Mouse (Mus musculus) layer of hippocampus, adult 8-10 months (tissue): Measurements from ENCODE around the gene Ncoa7. TPM values are rescaled to one million over a fixed set of nuclear protein-coding genes. Genes with fewer than 3 reads are reported as not detected.
A peak's percentile ranks its signal among the peaks of the same experiment; 100 is the strongest.

ENCODE experiments used
- DNase-seq, 2 experiments: peaks; one replicate each; pipeline ENCODE4 v3.0.0; 2022; ENCODE audit warnings: low spot score in 2 of 2
- total RNA-seq, 4 experiments: library from RNA; stranded (reverse); gene quantifications; 2 replicates each; pipeline ENCODE4 v1.2.4; 2022

Ncoa7 gene
- total RNA-seq, result 100 to 1,000 TPM in 2 of 4 experiments, 10 to 100 TPM in 2; 75.7 to 112 (median 99.1) TPM

DNA sequence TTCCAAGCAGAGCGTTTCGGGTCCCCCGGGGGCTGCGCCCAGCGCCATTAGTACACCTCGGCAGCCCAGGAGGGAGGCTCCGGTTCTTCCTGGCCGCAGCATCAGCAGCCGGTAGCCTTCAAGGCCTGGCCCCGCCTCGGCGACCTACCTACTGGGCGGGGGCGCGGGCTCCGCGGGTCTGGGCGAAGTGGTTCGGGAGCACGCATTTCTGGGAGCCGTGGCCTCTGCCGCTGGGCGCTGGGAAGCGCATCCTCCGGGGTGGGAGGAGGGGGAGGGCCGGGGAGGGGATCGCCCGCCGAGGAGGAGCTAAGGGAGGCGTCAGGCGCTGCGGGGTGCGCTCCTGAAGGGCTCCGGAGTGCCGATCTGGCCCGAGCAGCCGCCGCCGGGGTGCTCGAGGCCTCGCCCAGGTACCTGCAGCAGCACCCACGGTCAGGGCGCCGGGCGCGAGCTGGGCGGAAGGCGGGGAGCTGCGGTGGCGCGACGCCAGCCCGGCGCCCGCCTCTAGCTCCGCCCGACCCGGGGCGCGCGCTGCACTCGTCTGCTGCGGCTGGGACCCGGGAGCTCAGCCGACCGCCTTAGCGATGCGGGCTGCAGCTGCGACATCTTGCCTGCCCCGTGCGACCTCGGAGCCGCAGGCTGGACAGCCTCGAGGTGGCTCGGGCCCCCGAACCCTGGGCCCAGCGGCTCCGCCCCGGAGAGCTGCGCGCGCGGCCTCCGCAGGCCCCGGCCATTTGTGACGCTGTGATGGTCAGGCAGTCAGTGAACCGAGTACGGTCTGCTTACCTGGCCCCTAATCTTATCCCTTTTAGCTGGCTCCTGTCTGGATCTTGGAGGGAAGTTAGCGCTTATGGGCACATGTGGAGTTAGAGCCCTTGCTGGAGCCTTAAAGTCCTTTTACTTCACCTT, at the start of gene Ncoa7:
TSS of gene Ncoa7 (minus strand) at position 646 of the 906 bp plus-strand sequence.
- peak; percentile 52 to 72 for DNase-seq

DNA sequence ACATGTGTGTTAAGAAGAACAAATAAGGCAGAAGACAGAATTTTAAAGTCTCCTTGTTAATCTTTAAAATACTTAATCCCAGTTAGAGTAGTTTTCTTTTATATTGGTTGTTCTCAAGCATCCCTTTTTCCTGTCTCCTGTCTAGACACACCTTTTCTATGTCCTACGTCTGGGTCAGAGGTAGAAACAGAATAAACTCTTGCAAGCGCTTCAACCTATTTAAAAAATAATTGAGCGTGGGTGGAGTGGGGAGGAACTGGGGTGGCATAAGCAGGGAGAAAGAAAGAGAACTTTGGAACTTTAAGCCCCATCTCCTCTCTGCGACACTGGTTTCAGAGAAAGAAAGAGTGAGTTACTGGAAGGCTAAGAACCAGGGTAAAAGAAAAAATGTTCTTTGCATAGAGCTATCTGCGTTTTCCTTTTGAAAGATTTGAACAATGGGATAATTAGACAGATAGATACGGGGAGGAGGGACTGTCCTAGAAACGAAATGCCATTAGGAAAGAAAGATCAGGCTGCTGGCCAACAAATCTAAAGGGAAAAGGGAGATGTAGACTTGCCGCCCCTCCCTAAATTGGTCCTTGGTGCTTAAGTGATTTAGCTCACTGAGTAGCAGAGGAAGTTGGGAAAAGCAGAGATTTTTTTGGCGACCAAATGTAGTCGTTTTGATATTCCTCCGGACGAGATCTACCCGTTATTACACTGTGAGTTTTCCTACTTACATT, 42.1 kb upstream of the Ncoa7 start:
- no peak for DNase-seq

DNA sequence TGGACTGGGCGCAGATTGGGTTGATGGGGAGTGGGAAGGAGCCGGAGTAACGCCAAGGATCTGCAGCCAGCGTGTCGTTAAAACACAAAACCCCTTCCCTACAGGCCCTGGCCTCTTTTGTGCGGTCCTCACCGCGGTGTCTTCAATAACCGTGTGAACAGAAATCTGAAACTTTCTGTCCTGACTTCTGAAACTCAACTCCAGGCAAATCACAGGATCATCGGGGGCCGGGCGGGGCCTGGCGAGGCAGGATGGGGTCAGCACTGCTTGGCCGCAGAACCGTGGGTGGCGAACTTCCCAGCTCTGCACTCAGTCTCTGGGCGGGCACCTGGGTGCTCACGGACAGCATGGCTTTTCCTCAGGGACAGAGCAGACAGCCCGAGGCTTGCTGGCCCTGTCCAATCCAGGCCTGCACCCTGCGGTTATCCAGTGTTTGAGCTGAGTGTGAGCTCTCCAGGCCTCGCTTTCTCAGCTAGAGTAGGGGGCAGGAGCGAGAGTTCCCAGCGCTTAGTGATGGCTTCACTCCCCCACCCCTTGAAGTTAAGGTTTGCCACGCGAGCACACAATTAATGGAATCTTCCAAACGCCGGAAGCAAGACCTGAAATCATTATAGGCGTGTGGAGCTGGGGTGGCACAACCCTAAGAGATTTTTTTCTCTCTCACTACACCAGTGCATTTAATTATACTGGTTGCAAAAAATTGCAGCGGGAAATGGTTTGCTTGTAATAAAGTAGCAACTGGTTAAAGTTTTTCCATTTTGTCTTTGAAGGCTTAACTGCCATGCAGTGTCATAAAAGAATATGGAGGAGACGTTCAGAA, 41.3 kb upstream of the Ncoa7 start:
- no peak for DNase-seq

DNA sequence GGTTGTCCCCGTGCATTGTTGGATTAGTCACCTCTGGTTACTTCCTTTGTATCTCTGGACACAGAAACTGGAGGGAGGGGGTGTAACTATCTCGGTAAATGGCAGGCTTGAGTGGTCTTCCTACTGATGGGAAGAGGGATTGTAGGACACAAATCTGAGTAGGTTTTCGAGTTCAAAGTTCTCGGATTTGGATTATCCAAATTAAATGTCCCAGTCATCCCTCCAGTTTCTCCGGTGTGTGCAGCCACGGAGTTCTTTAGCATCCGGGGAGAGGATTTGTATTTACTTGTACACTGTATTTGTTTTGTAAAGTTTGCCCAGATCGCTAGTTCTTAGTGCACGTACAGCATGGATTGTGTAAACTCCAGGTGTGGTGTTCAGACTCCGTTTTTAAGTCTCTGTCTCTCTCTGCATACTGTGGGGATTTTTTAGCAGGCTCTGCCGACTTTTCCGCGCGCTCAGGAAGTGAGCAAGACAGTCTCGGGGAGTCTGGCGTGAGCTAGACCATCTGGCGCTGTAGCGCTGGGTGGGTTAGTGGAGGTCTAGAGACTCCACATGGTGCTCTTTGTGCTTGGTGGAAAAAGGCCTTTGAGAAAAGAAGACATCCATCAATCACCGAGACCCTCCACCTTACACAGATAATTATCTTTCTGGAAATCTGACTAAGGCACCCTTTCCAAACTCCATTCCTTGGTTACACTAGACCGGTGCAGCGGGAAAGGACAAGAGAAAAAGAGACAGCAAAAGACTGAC, 40.5 kb upstream of the Ncoa7 start:
- peak in 1 of 2 experiments; percentile 13 for DNase-seq

DNA sequence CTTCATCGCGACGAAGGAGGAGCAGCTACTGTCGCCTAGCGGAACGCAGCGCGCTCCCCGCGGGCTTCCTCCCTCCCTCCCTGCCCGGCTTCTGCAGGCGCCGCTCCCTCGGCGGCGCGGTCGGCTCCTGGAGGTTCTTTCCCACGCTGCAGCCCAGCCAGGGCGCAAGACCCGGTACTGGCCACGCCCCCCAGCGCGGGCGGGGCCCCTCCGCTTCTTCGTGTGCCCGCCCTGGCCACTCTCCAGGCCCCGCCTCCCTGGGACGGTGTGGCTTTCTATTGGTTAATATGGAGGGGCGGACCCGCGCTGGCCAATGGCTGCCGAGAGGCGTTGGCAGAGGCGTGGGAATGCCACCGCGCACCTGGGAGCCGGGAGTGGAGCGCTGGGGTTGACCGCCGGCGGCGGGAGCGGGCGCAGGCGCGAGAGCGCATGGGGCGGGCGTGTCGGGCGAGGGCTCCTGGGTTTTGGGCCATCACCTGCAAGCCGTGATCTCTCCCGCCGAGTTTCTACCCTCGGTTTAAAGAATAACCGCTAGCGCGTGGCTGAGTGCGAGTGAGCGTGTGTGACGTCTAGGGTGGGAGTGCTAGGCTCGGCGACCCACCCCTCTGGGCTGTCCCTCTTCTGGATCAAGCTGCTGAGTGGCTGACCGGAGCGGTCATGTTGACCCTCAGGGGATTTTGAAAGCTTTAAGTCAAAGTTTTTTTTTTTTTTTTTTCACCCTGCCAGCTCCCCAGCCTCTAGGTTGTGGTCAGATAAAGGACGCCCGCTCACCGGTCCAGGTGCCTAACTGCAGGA, 39.7 kb upstream of the Ncoa7 start, which contains the start of gene Hey2:
TSS of gene Hey2 (minus strand) at position 159 of the 795 bp plus-strand sequence.
- DNase-seq, result peak; percentile 95 to 98

DNA sequence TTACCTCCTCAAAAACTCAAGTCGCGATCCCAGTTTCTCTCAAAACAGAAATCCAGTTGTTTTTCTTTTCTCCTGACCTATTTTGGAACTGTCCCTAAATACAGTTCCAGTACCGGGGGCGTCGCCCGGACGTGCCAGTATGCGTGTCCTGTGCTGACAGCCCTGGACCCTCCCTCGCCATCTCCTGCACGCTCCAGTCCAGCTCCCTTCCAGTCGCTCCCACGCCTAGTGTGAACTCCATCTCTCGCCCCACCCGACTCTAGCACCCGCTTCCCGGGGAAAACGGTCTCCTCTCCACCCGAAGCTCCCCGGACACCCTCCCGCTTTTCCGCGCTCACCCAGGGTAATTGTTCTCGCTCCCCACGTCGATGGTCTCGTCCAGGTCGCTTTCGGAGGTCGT, 39.1 kb upstream of the Ncoa7 start:
- DNase-seq, result no peak

DNA sequence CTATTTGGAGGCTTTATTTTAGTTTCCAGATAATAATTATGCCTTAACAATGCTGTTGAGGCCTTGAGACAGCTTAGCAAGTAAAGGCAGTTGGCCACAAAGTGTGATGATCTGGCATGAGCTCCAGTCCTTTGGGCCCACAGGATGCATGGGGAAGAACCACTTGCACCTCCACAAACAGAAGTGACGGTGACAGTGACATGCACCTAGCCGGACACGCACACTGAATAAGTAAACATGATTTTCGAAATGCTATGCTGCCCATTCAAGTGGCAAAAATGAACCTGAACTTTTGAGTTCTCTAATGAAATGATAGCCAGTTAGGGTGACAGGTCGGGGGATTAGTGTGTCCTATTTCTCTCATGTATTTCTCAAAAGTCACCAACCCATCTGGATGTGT, 37.7 kb upstream of the Ncoa7 start:
- no peak for DNase-seq

DNA sequence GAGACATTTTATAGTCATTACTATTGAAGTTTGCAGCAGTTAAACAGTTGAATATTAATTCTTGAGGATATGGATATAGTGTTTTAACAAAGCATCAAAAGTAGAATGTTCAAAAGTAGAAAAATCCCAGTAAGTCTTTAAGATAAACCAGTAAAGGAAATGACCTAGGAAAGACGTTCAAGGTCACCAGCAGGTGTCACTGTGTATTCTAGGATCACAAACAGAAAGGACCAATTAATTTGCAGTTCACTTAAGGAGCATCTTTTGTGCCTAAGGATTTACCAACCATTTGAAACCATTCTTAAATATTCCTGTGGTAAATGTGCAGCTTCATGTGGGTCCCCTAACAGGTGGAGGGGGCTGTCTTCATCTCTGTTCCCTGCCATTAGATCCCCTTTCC, 35.1 kb upstream of the Ncoa7 start:
- no peak for DNase-seq

DNA sequence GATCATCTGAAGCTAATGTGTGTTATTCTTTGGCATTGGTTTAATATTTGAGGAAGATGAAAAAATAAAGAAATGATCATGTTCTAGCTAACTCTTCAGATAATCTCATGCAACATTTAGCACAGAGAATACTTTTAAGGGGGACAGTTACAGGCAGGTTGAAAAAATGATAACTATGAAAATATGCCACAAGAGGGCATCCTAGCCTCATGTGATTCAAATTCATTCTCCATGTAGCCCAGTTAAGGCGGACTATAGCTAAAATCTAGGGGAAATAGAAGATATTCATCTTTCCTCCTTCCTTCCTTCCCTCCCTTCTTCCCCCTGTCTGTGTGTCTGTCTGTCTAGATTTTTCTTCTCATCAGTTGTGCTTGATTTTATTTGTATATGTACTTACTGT, 21.9 kb upstream of the Ncoa7 start:
- DNase-seq, result no peak

DNA sequence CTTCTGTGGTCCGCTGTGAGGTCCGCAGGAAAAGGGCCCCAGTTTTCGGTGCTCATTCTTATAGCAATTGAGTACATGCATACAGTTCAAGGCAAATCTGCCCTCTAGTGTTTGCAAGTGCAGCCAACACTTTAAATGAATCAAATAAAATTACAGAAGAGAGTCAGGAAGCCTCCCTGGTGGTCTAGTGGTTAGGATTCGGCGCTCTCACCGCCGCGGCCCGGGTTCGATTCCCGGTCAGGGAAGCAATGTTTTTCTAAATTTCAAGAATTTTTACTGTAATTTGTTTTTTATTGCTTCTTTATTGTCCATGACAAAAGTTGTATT, 7.8 kb upstream of the Ncoa7 start:
- peak; percentile 79 to 85 for DNase-seq

DNA sequence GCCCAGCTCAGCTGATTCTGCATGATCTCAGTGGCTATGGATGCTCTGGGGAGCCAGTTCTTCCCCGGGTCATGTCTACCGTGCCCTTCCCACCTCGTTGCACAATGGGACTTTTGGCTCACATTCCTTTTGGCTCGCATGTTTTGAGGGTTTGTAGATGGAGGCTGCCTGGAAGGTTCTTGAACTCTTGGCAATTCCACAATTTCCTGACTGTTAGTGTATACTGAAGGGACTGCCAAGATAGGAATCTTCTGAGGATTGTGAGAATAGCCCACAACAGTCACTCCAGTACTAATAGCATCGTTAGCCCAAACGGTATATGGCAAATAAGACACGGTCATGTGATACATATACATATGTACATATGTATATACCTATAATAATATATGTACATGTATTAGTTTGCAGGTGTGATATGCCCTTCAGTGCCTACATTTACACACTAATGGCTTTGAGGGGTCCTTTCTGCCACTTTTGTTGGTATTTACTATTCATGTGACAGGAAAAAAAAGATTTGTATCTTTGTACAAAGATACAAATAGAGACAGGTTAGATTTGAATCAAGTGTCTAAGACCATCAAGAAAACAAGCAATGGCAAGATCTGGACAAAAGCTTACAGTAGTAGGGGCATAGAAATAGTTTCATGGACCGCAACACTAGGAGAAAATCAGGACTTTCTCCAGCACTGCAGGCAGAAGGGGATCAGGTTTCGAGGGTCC, 7.3 kb upstream of the Ncoa7 start:
- DNase-seq, result no peak

DNA sequence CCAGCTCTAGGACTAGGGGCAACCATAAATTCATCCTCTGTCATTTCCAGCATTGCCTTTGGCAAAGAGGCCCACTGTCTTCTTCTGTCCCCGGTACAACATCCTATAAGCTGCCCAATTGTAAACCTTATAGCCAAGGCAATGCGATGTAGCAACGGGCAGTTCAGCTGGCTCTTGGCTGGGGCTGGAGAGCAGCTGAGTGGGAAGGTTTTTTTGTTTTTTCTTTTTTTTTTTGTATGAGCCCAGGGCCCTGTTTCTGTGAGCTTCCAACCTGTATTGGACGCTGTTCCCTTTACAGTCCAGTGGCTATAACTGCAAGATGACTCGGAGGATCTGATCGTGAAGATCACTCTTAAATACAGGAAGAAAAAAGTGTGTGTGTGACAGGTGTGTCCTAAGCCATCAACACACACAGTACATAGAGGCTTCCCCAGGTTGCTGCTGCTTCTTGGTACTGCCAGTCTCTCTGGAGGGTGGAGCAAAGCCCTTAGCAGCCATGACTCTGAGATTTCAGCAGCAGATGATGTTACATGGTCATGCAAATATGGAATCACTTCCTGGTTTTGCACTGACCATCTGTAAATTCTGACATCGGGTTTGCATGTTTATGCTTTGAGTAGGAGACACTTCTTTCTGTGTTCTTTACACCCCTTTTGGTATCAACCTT, 594 bp upstream of the Ncoa7 start:
- DNase-seq, result no peak

DNA sequence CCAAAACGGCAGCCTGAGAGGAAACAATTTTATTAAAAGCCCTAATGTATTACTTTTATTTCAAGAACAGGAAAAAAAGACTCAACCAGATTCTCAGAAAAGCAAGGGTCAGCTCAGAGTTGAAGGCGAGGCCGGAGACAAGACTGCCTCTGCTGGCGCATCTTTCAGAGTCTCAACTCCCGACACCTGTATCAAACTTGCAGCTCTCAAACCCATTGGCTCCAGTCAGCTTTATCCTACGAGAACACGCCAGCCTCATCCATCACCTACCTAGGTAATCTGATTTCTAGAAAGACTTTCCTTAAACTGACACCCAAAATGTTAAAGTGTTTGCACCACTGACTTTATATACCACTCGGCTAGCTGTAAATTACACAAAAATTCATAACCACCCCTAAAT, 1.1 kb downstream of the Ncoa7 start:
- peak in 1 of 2 experiments; percentile 23 for DNase-seq

DNA sequence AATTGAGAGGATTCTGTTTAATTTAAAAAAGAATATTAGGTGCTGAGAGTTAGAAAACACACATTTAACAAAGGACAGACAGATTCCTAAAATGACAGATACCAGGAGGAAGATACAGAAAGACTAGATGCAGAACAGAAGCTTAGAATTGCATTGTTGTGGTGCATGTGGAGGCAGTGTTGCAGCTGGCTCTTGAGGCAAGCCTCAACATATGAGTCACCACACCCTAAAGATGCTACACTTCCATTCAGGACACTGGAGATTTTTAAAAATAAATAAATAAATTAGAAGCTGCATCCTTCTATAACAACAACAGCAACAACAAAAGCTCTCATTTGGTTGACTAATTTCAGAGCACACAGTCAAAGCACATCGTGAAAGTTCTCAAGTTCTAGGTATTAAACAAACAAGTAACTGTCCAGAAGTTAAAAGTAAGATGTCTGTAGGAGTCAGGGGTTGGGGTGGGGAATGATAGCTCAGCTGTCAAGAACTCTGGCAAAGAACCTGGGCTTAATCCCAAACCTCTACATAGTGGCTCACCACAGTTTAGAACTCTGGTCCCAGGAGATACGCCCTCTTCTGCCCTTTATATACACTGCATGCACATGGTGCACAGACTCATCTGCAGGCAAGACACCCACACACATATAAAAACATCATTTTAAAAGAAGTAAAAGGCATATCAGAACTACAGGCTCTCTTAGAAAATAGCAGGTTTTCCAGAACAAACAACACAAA, 3.2 kb downstream of the Ncoa7 start:
- no peak for DNase-seq

DNA sequence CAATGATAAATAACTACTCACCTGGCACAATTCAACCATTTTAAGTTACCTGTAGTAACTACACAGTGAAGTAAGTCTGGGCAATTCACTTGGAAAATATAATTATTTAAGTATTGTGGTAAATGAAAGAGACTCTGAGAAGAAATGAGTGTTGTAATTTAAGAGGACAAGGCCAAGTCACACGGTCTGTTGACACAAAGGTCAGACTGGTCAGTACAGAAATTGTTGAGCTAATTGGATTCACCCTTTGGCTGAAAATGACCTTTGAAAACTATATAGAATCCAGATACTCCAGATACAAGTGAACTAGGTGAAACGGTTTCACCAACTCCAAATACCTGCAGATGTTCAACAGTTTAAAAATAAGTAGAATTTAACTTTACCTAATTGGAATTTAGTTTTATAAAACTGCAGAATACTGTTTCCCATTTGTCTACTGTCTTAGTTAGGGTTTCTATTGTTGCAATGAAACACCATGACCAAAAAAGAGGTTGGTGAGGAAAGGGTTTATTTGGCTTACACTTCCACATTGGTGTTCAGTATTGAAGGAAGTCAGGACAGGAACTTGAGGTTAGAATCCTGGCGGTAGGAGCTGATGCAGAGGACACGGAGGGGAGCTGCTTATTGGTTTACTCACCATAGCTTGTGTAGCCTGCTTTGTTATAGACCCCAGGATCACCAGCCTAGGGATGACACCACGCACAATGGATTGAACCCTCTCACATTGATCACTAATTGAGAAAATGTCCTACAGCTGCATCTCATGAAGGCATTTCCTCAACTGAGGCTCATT, 6.5 kb downstream of the Ncoa7 start:
- no peak for DNase-seq

DNA sequence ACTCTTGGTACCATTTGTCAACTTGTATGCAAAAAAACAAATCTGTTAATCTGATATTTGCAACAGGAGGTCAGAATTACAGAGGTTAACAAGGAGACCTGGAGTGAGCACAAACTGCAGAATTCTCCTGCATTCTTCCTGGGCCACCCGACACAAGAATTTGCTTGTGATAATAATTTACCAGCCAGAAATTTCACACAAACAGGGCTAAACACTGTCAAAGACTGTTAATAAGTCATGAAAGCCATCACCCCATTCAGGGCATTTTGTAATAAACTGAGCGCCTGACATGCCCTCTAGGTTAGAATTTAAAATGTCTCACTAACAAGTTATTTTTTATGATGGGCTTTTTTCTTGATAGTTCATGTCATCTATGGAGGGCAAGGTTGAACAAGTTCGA, 12.1 kb downstream of the Ncoa7 start:
- DNase-seq, result no peak

DNA sequence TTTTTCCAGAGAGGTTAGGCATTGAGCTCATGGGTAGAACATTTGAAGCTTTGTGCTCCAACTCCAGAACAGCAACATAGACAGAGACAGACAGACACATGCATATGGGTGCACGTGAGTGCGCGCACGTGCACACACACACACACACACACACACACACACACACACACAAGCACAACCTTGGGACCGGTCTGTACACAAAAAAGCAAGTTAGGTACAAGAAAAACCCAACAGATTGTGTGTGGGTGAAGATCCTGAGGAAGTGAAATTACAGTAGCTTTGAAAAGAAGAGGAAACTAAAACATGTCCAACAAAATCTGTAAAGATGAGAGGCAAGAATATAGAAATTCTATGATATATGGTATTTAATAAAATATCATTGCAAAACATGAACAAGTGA, 13.6 kb downstream of the Ncoa7 start:
- DNase-seq, result no peak

DNA sequence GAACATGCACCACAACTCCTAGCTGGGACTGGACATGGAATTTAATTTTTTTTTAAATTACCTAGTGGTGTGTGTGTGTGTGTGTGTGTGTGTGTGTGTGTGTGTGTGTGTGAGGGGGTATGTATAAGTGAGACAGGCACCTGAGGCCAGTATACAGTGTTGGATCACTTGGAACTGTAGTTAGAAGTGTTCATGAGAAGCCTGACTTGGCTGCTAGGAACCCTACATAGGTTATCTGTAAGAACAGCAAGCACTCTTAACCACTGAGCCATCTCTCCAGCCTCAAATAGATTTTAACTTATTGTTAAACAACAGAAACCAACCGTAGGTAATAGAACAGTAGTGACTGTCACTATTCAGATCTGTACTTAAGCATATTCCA, 14.8 kb downstream of the Ncoa7 start:
- DNase-seq, result no peak
